Mouse (Mus musculus): ENCODE results near the gene Ercc8. TPM values are rescaled to one million over a fixed set of nuclear protein-coding genes. Genes with fewer than 3 reads are reported as not detected.

Ercc8 gene
- polyA plus RNA-seq, 1 experiment from 2014 or later, result 25.1 TPM

DNA sequence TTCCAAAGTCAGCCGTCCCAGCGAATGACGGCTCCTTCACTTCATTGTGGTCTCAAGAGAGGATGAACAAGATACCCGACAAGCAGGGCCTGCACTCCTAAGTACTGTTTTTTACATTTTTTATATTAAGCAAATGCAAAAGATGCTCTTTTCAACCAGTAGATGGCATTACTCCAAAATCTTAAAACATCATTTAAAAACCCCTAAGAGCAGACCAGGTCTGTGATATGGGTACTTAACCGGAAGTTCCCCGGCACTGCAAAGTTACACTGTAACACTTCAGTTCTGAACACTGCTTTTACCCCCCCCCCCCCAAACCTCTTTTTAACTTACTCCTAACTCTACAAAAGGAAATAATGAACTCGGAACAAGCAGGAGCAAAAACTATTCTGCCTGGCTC, 29.5 kb upstream of the Ercc8 start:
- H3K9me3 ChIP-seq, result no peaks in the 10 kb centered on the region
- no peaks in the 10 kb centered on the region for H3K27me3 ChIP-seq
- no peak for ATAC-seq (ENCODE audit: low read depth)
- H3K27ac ChIP-seq (replicated peaks), result no peak overlapping the region
- H3K9ac ChIP-seq, result no peak overlapping the region
- H3K36me3 ChIP-seq, result no peaks in the 10 kb centered on the region
- no peak overlapping the region for H3K4me3 ChIP-seq
- no peak overlapping the region for H3K4me2 ChIP-seq
- peaks cover 3% of the 10 kb centered on the region for H3K4me1 ChIP-seq (replicated peaks)
- whole genome bisulfite sequencing, result 67% methylated on average over 7 of the region's 7 CpGs

DNA sequence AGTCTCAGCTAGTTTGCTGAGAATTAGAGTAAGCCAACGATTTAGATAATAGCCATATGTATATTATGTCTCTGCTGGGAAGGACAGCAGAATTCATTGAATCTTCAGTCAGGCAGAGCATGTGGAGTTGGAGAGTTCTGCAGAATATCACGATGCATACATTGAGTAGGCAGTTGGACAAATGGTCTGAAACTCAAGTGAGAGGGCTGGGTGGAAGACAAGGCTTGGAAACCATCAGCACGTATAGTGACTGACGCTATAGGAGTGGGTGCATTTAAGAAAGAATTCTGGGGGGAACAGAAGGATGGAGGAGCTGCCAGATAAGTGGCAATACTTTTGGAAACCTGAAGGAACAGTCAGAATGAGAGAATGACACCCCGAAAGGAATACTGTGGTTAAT, 27.8 kb upstream of the Ercc8 start:
- Histone ChIP-seq H3K27ac (replicated peaks) (no peak overlapping the region), H3K36me3 (no peaks in the 10 kb centered on the region), H3K4me1 (replicated peaks) (no peaks in the 10 kb centered on the region), H3K9ac (no peak overlapping the region), H3K27me3 (no peaks in the 10 kb centered on the region), H3K9me3 (no peaks in the 10 kb centered on the region), H3K4me2 (no peak overlapping the region), H3K4me3 (no peak overlapping the region)
- ATAC-seq (ENCODE audit: low read depth), result no peak
- WGBS, result 89% methylated on average over 5 of the region's 5 CpGs

DNA sequence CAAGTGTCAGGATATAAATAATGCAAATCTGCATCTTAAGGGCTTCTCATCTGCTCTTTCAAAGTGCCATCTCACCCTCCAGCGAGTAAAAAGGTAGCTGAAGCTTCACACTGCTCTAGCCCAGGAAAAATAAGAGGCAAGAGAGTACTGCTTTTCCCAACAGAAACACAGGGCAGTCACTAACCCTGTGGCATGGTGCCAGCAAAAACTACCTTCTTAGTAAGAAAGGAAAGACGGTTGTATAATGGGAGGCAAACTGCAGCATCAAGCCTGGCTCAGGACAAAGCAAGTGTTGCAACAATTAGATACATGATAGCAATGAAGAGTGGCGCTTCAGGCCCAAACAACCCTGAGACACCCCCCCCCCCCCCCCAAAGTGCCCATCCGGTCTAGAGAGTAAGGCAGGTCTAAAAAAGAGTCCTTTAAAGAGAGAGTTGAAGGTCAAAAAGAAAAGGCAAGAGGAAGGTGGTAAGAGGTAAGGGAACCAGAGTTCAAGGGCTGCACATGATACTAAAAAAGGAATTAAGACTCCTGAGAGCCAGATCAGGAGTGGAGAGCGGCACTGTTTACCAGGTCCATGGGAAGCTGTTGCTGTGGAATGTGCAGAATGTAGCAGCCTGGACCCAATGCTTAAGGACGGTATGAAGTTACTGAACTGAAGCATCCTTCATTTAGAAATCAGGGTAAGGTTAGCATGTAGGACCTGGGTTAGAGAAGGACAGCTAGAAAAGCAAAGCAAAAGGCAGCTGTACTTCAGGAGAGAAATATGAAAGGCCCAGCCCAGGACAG, 26.3 kb upstream of the Ercc8 start:
- WGBS, result 70% methylated on average over 6 of the region's 6 CpGs
- no peaks in the 10 kb centered on the region for H3K4me1 ChIP-seq (replicated peaks)
- H3K4me3 ChIP-seq, result no peak overlapping the region
- no peaks in the 10 kb centered on the region for H3K27me3 ChIP-seq
- H3K4me2 ChIP-seq, result no peak overlapping the region
- no peak overlapping the region for H3K9ac ChIP-seq
- H3K9me3 ChIP-seq, result no peaks in the 10 kb centered on the region
- H3K27ac ChIP-seq (replicated peaks), result no peak overlapping the region
- no peak for ATAC-seq (ENCODE audit: low read depth)
- no peaks in the 10 kb centered on the region for H3K36me3 ChIP-seq

DNA sequence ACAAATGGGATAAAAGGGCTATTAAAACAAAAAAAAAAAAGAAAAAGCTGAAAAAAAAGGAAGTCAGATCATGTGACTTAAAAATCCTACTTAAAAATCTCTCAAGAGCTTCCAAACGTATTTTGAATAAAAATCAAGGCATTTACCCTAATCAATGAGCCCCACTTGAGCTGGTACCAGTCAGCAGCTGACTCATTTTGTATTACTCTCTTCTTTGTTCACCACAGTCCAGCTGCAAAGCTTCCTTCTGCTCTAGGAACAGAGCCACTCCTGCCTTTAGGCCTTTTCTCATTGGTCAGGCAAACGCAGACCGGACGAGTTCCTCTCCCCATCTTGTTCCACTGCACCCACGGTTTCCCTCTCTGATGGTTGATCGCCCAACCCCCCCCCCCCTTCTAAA, 22.9 kb upstream of the Ercc8 start:
- Histone ChIP-seq H3K9ac (no peak overlapping the region), H3K27ac (replicated peaks) (no peak overlapping the region), H3K4me2 (no peak overlapping the region), H3K4me1 (replicated peaks) (no peaks in the 10 kb centered on the region), H3K27me3 (no peaks in the 10 kb centered on the region), H3K4me3 (no peak overlapping the region), H3K36me3 (no peaks in the 10 kb centered on the region), H3K9me3 (no peaks in the 10 kb centered on the region)
- ATAC-seq (ENCODE audit: low read depth), result no peak
- WGBS, result 87% methylated on average over 6 of the region's 6 CpGs

DNA sequence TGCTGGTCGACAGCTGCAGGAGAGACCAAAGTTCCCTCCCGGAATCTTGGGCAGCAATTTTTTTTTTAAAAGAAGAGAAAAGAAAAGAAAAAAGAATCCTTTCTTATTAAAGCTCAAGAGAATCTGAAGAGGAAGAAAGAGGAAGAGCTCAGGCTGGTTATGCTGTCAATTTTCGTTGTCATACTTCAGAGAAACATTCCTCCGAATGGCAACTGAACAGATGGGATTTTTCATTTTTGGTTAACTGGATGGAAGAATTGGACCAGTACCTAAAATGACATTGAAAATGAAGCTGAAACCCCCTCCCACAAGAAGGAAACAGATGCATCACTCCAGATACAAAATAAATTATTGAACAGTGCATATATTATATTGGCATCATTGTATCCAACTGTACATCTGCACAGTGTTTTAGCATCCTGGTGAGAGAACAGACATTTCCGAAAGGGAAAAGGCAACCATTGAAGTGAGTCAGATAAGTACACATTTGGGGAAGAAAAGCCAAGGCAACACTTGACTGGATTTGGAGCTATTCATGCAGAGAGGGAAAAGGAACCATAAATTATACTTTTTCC, 20.0 kb upstream of the Ercc8 start:
- no peaks in the 10 kb centered on the region for H3K27me3 ChIP-seq
- no peak for ATAC-seq (ENCODE audit: low read depth)
- H3K36me3 ChIP-seq, result no peaks in the 10 kb centered on the region
- no peak overlapping the region for H3K27ac ChIP-seq (replicated peaks)
- no peak overlapping the region for H3K4me3 ChIP-seq
- H3K4me1 ChIP-seq (replicated peaks), result 0 out of 2 replicates have a peak, but pooled peaks cover 3% of the 10 kb centered on the region
- no peak overlapping the region for H3K9ac ChIP-seq
- 85% methylated on average over 5 of the region's 5 CpGs for WGBS
- H3K4me2 ChIP-seq, result no peak overlapping the region
- H3K9me3 ChIP-seq, result no peaks in the 10 kb centered on the region

DNA sequence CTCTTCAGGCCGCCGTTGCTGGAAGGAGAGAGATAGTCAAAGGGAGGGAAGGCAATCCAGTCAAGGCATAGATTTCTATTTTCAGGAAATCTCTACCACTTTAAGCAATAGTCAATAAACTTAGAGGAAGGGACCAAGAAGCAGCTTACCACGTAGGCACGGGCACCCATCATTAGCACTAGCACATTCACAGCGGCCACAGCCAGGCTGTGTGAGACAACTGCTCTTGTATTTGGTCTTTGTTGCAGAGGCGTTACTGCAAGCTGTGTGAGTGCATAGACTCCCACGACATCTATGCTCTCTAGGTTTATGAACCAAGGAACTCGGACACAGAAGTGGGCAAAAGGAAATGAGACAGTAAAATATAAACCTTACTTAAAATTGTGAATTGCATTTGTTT, 14.4 kb upstream of the Ercc8 start:
- H3K36me3 ChIP-seq, result no peaks in the 10 kb centered on the region
- 0 out of 2 replicates have a peak, but pooled peaks cover 3% of the 10 kb centered on the region for H3K4me1 ChIP-seq (replicated peaks)
- H3K27ac ChIP-seq (replicated peaks), result no peak overlapping the region
- no peaks in the 10 kb centered on the region for H3K9me3 ChIP-seq
- H3K4me3 ChIP-seq, result no peak overlapping the region
- H3K27me3 ChIP-seq, result no peaks in the 10 kb centered on the region
- H3K9ac ChIP-seq, result no peak overlapping the region
- no peak overlapping the region for H3K4me2 ChIP-seq
- ATAC-seq (ENCODE audit: low read depth), result no peak
- WGBS, result 95% methylated on average over 8 of the region's 8 CpGs

DNA sequence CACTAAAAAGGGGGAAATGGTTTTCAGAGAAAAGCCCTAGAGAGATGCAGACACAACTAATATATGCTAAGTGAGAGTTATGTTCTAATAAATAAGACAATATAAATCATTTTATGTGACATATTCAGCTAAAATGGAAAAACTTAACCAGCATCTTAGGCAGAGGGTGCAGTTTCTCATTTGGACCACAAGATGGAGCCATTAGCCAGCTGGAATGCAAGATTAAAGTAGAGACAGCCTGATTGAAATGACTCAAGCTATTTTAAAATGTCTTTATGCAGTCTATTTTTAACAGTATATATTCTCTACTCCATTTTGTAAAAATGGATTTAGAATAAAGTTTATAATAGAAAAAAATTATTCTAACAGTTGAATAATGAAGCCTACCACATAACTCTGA, 6.7 kb upstream of the Ercc8 start:
- no peak overlapping the region for H3K4me3 ChIP-seq
- ATAC-seq (ENCODE audit: low read depth), result no peak
- H3K4me1 ChIP-seq (replicated peaks), result 0 out of 2 replicates have a peak, but pooled peaks cover 3% of the 10 kb centered on the region
- no peaks in the 10 kb centered on the region for H3K27me3 ChIP-seq
- H3K36me3 ChIP-seq, result no peaks in the 10 kb centered on the region
- no peak overlapping the region for H3K9ac ChIP-seq
- no peak overlapping the region for H3K4me2 ChIP-seq
- no peak overlapping the region for H3K27ac ChIP-seq (replicated peaks)
- H3K9me3 ChIP-seq, result no peaks in the 10 kb centered on the region

DNA sequence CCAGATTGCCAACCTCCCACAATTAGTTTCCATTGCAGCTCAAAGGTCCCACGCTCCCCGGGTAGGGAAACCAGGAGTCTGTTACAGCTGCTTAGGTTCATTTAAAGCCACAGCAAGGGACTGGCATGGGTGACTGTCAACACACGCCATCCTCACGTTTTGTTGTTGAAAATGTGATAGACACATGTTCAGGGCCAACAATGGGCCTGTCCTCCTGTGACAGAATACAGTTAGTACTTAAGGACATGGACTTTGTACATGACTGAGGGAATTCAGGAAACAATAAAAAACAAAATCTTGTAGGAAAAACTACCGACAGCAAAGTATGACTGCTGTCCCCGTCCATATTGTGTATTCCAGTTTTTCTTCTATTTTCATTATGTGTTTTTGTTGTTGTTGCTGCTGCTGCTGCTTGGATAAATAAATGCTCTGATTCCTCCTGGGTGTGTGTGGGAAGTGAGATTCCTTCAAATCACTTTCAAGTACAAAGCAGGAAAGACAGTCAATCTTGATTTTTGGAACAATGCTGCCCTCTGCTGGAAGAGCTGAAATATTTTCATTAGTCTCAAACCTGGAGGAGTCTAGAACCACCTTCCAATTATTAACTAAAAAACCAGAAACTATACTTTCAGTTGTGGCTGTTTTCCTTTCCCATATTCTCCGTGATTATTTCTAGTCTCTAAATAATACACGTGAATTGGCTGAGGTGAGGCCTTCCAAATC, 5.7 kb upstream of the Ercc8 start:
- Histone ChIP-seq H3K27ac (replicated peaks) (no peak overlapping the region), H3K4me2 (no peak overlapping the region), H3K9me3 (no peaks in the 10 kb centered on the region), H3K36me3 (no peaks in the 10 kb centered on the region), H3K9ac (no peak overlapping the region), H3K4me3 (no peak overlapping the region), H3K4me1 (replicated peaks) (peaks cover 7% of the 10 kb centered on the region), H3K27me3 (no peaks in the 10 kb centered on the region)
- 72% methylated on average over 8 of the region's 8 CpGs for WGBS
- ATAC-seq (ENCODE audit: low read depth), result no peak; the same call in 1 of the 2 replicates

DNA sequence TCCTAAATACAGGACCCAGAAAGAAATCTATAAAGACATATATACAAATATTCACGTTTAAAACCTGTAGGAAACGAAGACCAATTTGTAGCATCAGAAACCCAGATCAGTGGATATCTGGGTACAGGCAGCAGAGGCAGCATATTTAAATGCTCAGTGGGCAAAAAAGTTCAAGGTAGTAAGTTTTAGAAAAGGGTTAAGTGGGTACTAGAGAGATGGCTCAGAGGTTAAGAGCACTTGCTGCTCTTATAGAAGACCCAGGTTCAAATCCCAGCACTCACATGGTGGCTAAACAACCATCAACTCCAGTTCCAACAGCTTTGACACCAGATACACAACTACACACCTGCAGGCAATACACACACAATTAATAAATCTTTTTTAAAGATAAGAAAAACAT, 1.4 kb upstream of the Ercc8 start:
- no peaks in the 10 kb centered on the region for H3K9me3 ChIP-seq
- H3K4me3 ChIP-seq, result no peak overlapping the region
- no peak for ATAC-seq (ENCODE audit: low read depth)
- no peaks in the 10 kb centered on the region for H3K27me3 ChIP-seq
- no peak overlapping the region for H3K27ac ChIP-seq (replicated peaks)
- H3K4me1 ChIP-seq (replicated peaks), result peaks cover 18% of the 10 kb centered on the region
- no peak overlapping the region for H3K4me2 ChIP-seq
- H3K9ac ChIP-seq, result no peak overlapping the region
- 88% methylated on average over 2 of the region's 2 CpGs for WGBS
- 0 out of 2 replicates have a peak, but pooled peaks cover 8% of the 10 kb centered on the region for H3K36me3 ChIP-seq

DNA sequence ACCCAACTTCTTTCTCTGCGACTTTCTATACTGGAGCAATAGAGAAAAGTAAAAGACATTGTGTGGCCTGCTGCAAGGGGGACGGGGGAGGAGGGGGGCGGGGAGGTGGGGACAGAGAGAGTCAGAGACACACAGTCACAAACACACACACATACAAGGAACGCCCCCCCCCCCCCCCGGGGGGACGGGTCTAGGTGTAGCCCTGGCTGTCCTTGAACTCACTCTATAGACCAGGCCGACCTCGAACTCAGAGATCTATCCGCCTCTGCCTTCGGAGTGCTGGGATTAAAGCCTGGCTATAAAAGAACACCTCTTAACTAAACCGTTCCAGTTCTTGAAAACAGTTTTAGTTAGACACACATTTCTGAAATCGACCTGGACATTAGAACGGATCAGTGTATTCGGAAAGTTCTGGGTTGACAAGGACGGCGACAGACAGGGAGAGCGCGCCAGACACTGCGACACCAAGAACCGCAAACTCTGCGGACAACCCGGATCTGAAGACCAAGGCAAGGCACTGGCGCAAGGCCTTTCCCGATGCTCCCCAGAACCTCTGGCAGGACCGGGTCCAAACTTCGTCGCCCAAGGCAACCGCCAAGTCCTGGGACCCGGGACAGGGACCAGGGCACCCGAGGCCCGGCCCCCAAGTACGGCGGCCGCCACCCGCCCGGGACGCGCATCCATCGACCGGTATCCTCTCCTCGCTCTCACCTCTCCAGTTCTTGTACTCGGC, 633 bp upstream of the Ercc8 start:
- Histone ChIP-seq H3K9ac (peak overlapping the region; percentile 80), H3K27ac (replicated peaks) (no peak overlapping the region), H3K4me3 (peak overlapping the region; percentile 88), H3K4me2 (peak overlapping the region; percentile 94), H3K27me3 (no peaks in the 10 kb centered on the region), H3K9me3 (no peaks in the 10 kb centered on the region), H3K4me1 (replicated peaks) (peaks cover 18% of the 10 kb centered on the region), H3K36me3 (0 out of 2 replicates have a peak, but pooled peaks cover 8% of the 10 kb centered on the region)
- ATAC-seq (ENCODE audit: low read depth), result peak; percentile 69
- WGBS, result 2% methylated on average over 41 of the region's 42 CpGs

DNA sequence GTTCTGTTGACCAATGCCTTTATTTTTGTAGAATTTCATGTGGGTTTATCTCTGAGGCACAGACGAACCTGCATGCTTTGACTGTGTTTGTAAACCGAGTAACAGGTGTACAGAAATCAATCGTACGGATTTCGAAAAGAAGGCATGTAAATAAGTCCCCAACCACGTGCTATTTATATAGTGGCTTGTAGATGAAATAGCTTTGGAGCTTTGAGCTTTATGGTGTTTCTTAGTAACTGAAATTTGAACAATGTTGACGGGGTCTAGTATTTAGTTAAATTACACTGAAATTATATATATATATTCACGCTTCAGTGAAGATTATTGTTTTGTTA, 677 bp downstream of the Ercc8 start:
- H3K4me1 ChIP-seq (replicated peaks), result peaks cover 15% of the 10 kb centered on the region
- H3K4me2 ChIP-seq, result peak overlapping the region; percentile 94
- H3K27me3 ChIP-seq, result no peaks in the 10 kb centered on the region
- no peaks in the 10 kb centered on the region for H3K9me3 ChIP-seq
- H3K4me3 ChIP-seq, result peak overlapping the region; percentile 88
- peak overlapping the region; percentile 81 for H3K9ac ChIP-seq
- ATAC-seq (ENCODE audit: low read depth), result no peak
- no peak overlapping the region for H3K27ac ChIP-seq (replicated peaks)
- 7% methylated on average over 8 of the region's 8 CpGs for WGBS
- H3K36me3 ChIP-seq, result 0 out of 2 replicates have a peak, but pooled peaks cover 8% of the 10 kb centered on the region

DNA sequence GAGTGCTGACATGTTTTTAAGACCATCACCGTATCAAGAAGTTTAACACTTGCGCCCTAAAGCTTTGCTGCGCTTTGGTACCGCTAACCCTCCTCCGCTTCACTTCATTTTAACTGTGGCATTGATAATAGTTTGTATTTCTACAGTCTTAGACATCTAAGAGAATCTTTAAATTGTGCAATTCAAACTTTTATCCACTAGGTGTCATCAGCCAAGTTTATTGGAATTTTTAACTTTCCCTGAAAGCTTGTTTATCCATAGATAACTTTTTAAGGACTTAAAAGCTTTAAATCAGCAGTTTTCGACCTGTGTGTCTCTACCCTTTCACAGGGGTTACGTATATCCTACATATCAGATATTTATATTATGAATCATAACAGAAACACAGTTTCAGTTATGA, 1.4 kb downstream of the Ercc8 start:
- H3K27ac ChIP-seq (replicated peaks), result no peak overlapping the region
- peaks cover 15% of the 10 kb centered on the region for H3K4me1 ChIP-seq (replicated peaks)
- H3K9me3 ChIP-seq, result no peaks in the 10 kb centered on the region
- H3K4me2 ChIP-seq, result peak overlapping the region; percentile 94
- no peak overlapping the region for H3K9ac ChIP-seq
- WGBS, result 75% methylated on average over 7 of the region's 7 CpGs
- H3K36me3 ChIP-seq, result 0 out of 2 replicates have a peak, but pooled peaks cover 8% of the 10 kb centered on the region
- H3K27me3 ChIP-seq, result no peaks in the 10 kb centered on the region
- ATAC-seq (ENCODE audit: low read depth), result no peak
- H3K4me3 ChIP-seq, result no peak overlapping the region; the same call in 1 of the 2 replicates

Data from neural tube, embryonic 13.5 days (tissue).